Mouse (Mus musculus) small intestine, adult 2 months (tissue): ENCODE results near the gene Rps6. TPM values are rescaled to one million over a fixed set of nuclear protein-coding genes. Genes with fewer than 3 reads are reported as not detected.

Experiments
- H3K27ac ChIP-seq: fragments of 200-500 bp; 2 replicates; pipeline ENCODE4 v1.5.1; 2012; ENCODE audit warnings: low read depth, low read length, control low read depth, inconsistent platforms; ENCODE audit not compliant: insufficient read depth
- H3K27me3 ChIP-seq: fragments of 200-500 bp; 2 replicates; pipeline ENCODE4 v1.6.1; 2012; ENCODE audit warnings: mild to moderate bottlenecking, moderate library complexity, low read length, inconsistent platforms; ENCODE audit not compliant: control insufficient read depth, insufficient read depth
- H3K36me3 ChIP-seq: fragments of 200-500 bp; 2 replicates; pipeline ENCODE4 v1.6.1; 2012; ENCODE audit warnings: mild to moderate bottlenecking, low read length, control low read depth, inconsistent platforms; ENCODE audit not compliant: control insufficient read depth, insufficient read depth
- H3K4me1 ChIP-seq: fragments of 200-500 bp; 2 replicates; pipeline ENCODE4 v1.6.1; 2012; ENCODE audit warnings: low read length, inconsistent platforms, mixed read lengths; ENCODE audit not compliant: control insufficient read depth, insufficient read depth, insufficient read length
- H3K4me3 ChIP-seq: fragments of 200-500 bp; 2 replicates; pipeline ENCODE4 v1.5.1; 2012; ENCODE audit warnings: low read depth, mild to moderate bottlenecking, control low read depth, inconsistent platforms, low read length, moderate library complexity
- CTCF ChIP-seq: fragments of 200-500 bp; IDR thresholded peaks from 2 replicates; pipeline ENCODE4 v1.5.1; 2012; ENCODE audit warnings: low read depth, mild to moderate bottlenecking, control low read depth, inconsistent platforms, low read length, moderate library complexity, mixed read lengths; ENCODE audit not compliant: insufficient replicate concordance, insufficient read length; ENCODE audit errors: extremely low read depth
- POLR2A ChIP-seq: fragments of 200-500 bp; IDR thresholded peaks from 2 replicates; pipeline ENCODE4 v1.6.1; 2012; ENCODE audit warnings: low read depth, mild to moderate bottlenecking, control low read depth, inconsistent platforms, low read length, moderate library complexity
- WGBS: fragments of 180-500 bp; shearing (Covaris S2); methylation state at CpG from one replicate; pipeline ENCODE4 v1.1.7; 2018; 5-methylcytosine and 5-hydroxymethylcytosine counted together
- polyA plus RNA-seq: library from polyadenylated mRNA; depleted of rRNA; stranded (reverse); fragments of >200 nt; gene quantifications from 2 replicates; pipeline ENCODE4 v1.2.3, GENCODE M21; 2012; rRNA removed

Rps6 gene
- polyA plus RNA-seq, 1 experiment = 167 TPM

- peaks cover 31% of the 10 kb centered on the region for H3K36me3 ChIP-seq
- H3K4me3 ChIP-seq = no peak overlapping the region
- 73% methylated on average over 2 of the region's 2 CpGs for WGBS
- no peaks in the 10 kb centered on the region for H3K27me3 ChIP-seq
- no peak overlapping the region for H3K27ac ChIP-seq
- TF ChIP-seq POLR2A (no peak), CTCF (peak; percentile 12; the same call in 1 of the 2 replicates)
- H3K4me1 ChIP-seq = no peaks in the 10 kb centered on the region
These were observed 46.6 kb downstream of the Rps6 start for GRCm38 (mm10) chr4:86810604-86811003.

Other genes starting within 250 kb of the Rps6 start
- gene Haus6, start 245.4 kb downstream of the Rps6 start, polyA plus RNA-seq = 1.3 and 3.4 TPM in 2 replicates
- gene Plin2, start 187.4 kb downstream of the Rps6 start, polyA plus RNA-seq = 41.0 and 119 TPM in 2 replicates
- 2.4 and 4.4 TPM in 2 replicates for gene Dennd4c, start 108.9 kb downstream of the Rps6 start, polyA plus RNA-seq
- 2.8 and 8.8 TPM in 2 replicates for gene Acer2, start 17.0 kb upstream of the Rps6 start, polyA plus RNA-seq